Mouse (Mus musculus): ENCODE results near the gene Notch3. TPM values are rescaled to one million over a fixed set of nuclear protein-coding genes. Genes with fewer than 3 reads are reported as not detected.
"Not testable (repeated sequence)": the region's sequence is repeated elsewhere in the genome, so short reads cannot be mapped to it uniquely, and the experiment has no call there.

Gene Notch3
- polyA plus RNA-seq, 1 experiment = 0.23 TPM

DNA sequence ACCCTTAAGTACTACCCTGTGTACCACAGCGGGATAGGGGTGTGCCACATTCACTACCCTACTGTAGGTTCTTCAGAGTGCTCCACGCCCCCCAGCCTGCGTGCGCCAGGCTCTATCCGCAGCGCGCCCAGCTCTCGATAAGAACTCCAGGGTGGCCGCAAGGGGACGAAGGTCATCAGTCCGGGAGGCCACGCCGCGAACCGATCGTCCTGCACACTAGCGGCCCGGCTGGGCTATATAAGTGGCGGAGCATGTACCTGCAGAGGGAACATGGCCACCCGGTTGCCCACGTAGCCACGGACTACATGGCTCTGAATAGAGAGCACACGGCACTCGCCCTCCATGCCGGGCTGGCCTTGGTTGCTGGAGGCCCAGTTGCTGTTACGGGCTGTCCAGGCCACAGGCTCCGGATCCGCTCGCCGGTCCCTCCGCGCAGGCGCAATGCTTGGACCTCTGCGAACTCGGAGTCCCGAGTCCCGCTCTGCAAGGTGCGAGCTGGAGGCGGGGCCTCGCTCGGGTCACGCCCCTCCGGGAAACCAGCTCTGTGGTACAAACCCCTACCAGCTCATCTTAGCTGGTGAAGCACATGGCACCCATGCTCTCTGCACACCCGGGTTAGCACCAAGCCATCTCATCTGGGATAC lies 66.6 kb downstream of the Notch3 start:
- H3K27me3 ChIP-seq (replicated peaks) = no peaks in the 10 kb centered on the region
- peaks cover 39% of the 10 kb centered on the region for H3K4me1 ChIP-seq
- no peak for TF ChIP-seq FLI1 (IDR thresholded peaks at IDR 0.05; ENCODE audit: low read length)
- no peak for TF ChIP-seq GATA1 (IDR thresholded peaks at IDR 0.05; ENCODE audit: borderline replicate concordance, low read length)
- peaks cover 14% of the 10 kb centered on the region for H3K36me3 ChIP-seq (replicated peaks; ENCODE audit: low read length)
- H3K4me3 ChIP-seq (replicated peaks) = peak overlapping the region; percentile 66
- H3K9me3 ChIP-seq = peaks cover 16% of the 10 kb centered on the region

DNA sequence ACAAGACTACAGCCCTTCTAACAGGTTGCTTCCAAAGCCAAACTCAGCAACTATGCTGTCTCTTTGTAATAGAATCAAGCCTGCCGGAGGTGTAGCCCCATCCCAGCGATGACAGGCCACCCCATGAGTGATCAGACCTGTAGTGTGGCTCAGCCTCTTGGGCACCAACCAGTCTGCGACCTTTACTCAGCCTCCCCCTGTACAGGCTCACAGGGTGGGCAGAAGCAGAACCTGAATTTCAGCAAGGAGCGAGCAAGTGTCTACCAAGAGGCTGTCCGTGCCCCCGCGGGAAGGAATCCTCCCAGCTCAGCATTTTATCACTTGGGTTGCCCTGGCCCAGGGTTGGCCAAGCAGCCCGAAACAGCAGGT lies 67.1 kb downstream of the Notch3 start:
- H3K27me3 ChIP-seq (replicated peaks) = no peaks in the 10 kb centered on the region
- TF ChIP-seq FLI1 (IDR thresholded peaks at IDR 0.05; ENCODE audit: low read length) (no peak), GATA1 (IDR thresholded peaks at IDR 0.05; ENCODE audit: borderline replicate concordance, low read length) (no peak)
- H3K36me3 ChIP-seq (replicated peaks; ENCODE audit: low read length) = peaks cover 14% of the 10 kb centered on the region
- peaks cover 34% of the 10 kb centered on the region for H3K4me1 ChIP-seq
- peak overlapping the region; percentile 66 for H3K4me3 ChIP-seq (replicated peaks)
- H3K9me3 ChIP-seq = peaks cover 16% of the 10 kb centered on the region

DNA sequence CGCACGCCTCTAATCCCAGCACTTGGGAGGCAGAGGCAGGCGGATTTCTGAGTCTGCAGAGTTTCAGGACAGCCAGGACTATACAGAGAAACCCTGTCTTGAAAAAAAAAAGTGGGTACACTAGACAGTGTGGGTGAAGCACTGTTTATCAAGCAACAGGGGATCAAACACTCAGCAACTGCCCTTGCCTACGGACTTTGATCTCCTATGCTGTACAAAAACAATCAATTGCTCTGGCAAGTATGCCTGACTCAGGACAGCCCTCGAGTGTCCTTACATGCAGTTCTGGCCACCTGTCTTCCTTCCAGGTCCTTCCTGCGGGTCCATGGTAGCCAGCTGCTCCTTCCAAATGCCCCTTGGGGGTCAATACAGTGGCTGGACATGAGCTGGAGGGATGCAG lies 67.7 kb downstream of the Notch3 start:
- H3K27me3 ChIP-seq (replicated peaks); H3K4me3 ChIP-seq (replicated peaks): not testable (repeated sequence)
- peaks cover 32% of the 10 kb centered on the region for H3K4me1 ChIP-seq
- H3K9me3 ChIP-seq = peaks cover 22% of the 10 kb centered on the region
- H3K36me3 ChIP-seq (replicated peaks; ENCODE audit: low read length) = peaks cover 14% of the 10 kb centered on the region

DNA sequence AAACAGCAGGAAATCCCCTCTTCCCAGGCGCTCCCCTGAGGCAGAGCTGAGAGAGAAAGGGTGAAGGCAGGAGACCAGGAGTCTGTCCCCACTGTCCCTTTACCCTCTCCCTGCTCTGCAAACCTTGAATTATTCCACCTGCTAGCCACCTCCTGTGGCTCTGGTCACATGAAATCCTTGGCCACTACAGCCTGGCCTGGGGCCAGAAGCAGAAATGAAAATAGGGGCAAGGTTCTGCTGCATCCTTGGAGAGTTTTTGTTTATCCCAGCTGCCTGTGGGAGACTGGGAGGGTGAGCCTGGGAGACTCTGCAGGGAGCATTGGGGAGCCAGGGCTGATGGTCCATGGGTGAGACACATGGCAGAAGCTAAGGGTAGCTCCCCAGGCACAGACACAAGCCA lies 69.0 kb downstream of the Notch3 start:
- Histone ChIP-seq H3K4me3 (replicated peaks) (no peak overlapping the region), H3K36me3 (replicated peaks; ENCODE audit: low read length) (peaks cover 18% of the 10 kb centered on the region), H3K9me3 (peaks cover 32% of the 10 kb centered on the region), H3K27me3 (replicated peaks) (no peaks in the 10 kb centered on the region), H3K4me1 (peaks cover 28% of the 10 kb centered on the region)
- no peak for TF ChIP-seq FLI1 (IDR thresholded peaks at IDR 0.05; ENCODE audit: low read length)
- TF ChIP-seq GATA1 (IDR thresholded peaks at IDR 0.05; ENCODE audit: borderline replicate concordance, low read length) = no peak

DNA sequence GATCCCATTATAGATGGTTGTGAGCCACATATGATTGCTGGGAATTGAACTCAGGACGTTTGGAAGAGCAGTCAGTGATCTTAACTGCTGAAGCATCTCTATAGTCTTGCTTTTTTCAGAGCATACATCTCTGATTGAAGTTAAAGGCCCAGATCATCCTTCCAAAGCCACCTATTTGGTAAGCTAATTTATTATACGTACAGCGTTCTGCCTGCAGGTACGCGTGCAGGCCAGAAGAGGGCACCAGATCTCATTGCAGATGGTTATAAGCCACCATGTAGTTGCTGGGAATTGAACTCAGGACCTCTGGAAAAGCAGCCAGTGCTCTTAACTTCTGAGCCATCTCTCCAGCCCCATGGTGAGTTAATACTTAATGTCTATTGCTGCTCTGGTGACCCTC lies 73.8 kb downstream of the Notch3 start:
- H3K4me1 ChIP-seq = peaks cover 49% of the 10 kb centered on the region
- TF ChIP-seq FLI1 (IDR thresholded peaks at IDR 0.05; ENCODE audit: low read length) = no peak
- no peak for TF ChIP-seq GATA1 (IDR thresholded peaks at IDR 0.05; ENCODE audit: borderline replicate concordance, low read length)
- H3K9me3 ChIP-seq = peaks cover 15% of the 10 kb centered on the region
- H3K27me3 ChIP-seq (replicated peaks) = no peaks in the 10 kb centered on the region
- H3K4me3 ChIP-seq (replicated peaks) = no peak overlapping the region
- H3K36me3 ChIP-seq (replicated peaks; ENCODE audit: low read length) = peaks cover 4% of the 10 kb centered on the region

DNA sequence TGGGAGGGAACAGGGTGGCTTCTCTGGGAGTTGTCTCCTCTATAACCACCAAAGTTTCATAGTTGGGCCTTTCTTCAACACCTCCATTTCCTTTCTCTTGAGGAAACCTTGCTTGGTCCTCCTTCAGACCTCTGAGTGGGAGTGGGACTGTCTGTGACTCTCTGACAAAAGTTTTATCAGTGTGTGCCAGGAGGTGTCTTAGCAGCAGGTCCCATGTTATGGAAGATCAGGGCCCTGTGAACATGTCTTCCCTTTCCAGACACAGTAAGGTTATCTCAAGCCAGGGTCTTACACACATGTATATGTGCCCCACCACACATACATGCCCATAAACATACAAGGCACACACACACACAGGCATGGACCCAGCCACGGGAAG lies 74.4 kb downstream of the Notch3 start:
- no peaks in the 10 kb centered on the region for H3K27me3 ChIP-seq (replicated peaks)
- peak overlapping the region; percentile 82 for H3K4me3 ChIP-seq (replicated peaks)
- peaks cover 15% of the 10 kb centered on the region for H3K9me3 ChIP-seq
- TF ChIP-seq FLI1 (IDR thresholded peaks at IDR 0.05; ENCODE audit: low read length) (no peak), GATA1 (IDR thresholded peaks at IDR 0.05; ENCODE audit: borderline replicate concordance, low read length) (no peak)
- H3K4me1 ChIP-seq = peaks cover 50% of the 10 kb centered on the region
- H3K36me3 ChIP-seq (replicated peaks; ENCODE audit: low read length) = peaks cover 4% of the 10 kb centered on the region

DNA sequence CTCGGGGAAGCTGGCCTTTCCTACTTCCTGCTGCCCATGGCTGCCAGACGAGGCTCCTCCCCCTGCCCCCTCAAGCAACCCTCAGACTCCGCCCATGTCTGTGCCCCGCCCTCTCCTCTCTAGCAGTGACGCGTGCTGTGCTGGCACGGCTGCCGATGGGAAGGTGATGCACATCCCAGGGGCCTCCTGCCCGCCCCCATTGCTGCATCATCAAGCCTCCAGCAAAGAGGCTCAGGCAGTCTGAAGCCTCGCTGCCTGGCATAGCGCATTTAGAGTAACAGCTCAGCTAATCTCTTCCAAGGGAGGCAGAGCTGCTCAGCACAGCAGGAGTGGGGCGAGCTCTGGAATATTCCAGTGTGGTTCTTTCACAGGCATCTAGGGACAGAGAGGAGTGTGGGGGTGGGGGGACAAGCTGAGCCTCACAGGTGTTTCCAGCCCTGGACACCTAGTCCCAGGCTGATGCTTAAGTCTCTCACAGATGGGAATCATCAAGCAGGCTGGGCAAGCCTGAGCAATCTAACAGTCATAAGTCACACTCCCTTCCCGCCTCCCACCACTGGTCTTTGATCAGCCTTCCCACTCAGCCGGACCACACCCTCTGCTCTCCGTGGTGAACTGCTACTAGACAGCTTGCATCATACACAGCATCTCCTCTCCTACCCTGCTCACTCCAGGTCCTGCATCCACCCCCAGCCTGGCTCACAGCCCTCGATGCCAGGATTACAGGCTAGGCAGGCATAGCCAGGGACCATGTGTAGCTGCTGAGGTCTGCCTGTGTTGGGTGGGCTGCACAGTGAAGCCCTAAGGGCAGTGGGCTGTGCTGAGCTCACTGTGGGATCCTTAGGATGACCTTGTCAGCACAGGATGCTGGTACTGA lies 75.0 kb downstream of the Notch3 start:
- H3K9me3 ChIP-seq = peaks cover 15% of the 10 kb centered on the region
- H3K27me3 ChIP-seq (replicated peaks); H3K36me3 ChIP-seq (replicated peaks; ENCODE audit: low read length): not testable (repeated sequence)
- peaks cover 54% of the 10 kb centered on the region for H3K4me1 ChIP-seq
- peak overlapping the region; percentile 88 for H3K4me3 ChIP-seq (replicated peaks)

DNA sequence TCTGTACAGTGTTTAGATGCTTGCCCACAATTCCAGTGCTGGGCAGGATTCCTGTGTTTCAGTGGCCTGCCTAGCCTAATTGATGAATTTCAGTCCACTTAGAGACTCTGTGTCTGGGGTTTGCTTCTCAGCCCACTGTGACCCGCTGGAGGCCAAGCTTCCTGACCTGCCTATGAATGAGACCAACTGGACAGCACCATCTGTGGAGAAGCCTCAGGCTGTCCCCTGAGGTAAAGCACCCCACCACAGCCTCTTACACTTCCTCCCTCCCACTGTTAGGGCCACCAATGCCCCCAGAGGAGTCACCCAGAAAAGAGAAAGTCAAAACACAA lies 75.7 kb downstream of the Notch3 start:
- peaks cover 54% of the 10 kb centered on the region for H3K4me1 ChIP-seq
- H3K4me3 ChIP-seq (replicated peaks) = peak overlapping the region; percentile 88

DNA sequence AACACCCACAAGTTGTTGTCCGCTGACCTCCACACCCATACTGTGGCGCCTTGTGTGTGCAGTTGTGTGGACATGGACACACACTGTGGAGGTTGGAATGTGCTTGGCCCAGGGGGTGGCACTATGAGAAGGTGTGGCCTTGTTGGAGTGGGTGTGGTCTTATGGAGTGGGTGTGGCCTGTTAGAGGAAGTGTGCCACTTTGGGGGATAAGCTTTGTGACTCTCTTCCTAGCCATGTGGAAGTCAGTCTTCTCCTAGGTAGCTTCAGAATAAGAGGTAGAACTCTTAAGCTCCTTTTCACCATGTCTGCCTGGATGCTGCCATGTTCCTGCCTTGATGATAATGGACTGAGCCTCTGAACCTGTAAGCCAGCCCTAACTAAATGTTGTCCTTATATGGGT lies 79.6 kb downstream of the Notch3 start:
- no peaks in the 10 kb centered on the region for H3K27me3 ChIP-seq (replicated peaks)
- peaks cover 73% of the 10 kb centered on the region for H3K4me1 ChIP-seq
- no peak overlapping the region for H3K4me3 ChIP-seq (replicated peaks)
- no peak for TF ChIP-seq GATA1 (IDR thresholded peaks at IDR 0.05; ENCODE audit: borderline replicate concordance, low read length)
- no peaks in the 10 kb centered on the region for H3K9me3 ChIP-seq
- H3K36me3 ChIP-seq (replicated peaks; ENCODE audit: low read length) = no peaks in the 10 kb centered on the region

More for the DNA sequence above, 75.7 kb downstream of the Notch3 start:
- peaks cover 4% of the 10 kb centered on the region for H3K36me3 ChIP-seq (replicated peaks; ENCODE audit: low read length)
- TF ChIP-seq GATA1 (IDR thresholded peaks at IDR 0.05; ENCODE audit: borderline replicate concordance, low read length) (no peak), FLI1 (IDR thresholded peaks at IDR 0.05; ENCODE audit: low read length) (no peak)
- peaks cover 15% of the 10 kb centered on the region for H3K9me3 ChIP-seq
- no peaks in the 10 kb centered on the region for H3K27me3 ChIP-seq (replicated peaks)

DNA sequence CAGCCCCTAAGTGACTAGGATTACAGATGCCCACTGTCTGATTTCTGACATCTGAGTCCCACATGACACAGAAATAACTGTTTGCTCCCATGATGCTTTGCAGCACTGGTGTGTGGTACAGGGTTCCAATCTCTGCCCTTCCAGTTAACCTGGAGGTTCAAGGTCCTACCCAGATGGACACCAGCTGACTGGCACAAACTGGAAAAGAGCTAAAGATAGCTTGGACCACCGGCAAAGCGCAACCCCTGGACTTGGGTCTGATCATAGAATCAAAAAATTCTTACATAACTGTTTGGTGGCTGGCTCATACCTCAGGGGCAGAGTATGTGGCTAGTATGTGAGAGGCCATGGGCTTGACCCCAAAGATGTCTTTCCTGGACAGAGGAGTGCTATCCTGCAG lies 83.3 kb downstream of the Notch3 start:
- H3K27me3 ChIP-seq (replicated peaks) = peaks cover 9% of the 10 kb centered on the region
- no peak for TF ChIP-seq FLI1 (IDR thresholded peaks at IDR 0.05; ENCODE audit: low read length)
- TF ChIP-seq GATA1 (IDR thresholded peaks at IDR 0.05; ENCODE audit: borderline replicate concordance, low read length) = no peak
- H3K9me3 ChIP-seq = no peaks in the 10 kb centered on the region
- no peak overlapping the region for H3K4me3 ChIP-seq (replicated peaks)
- H3K36me3 ChIP-seq (replicated peaks; ENCODE audit: low read length) = peaks cover 6% of the 10 kb centered on the region
- peaks cover 61% of the 10 kb centered on the region for H3K4me1 ChIP-seq

Data from megakaryocyte, embryonic 14.5 days (primary cell).